Mouse (Mus musculus): ENCODE data around the gene Trim44. TPM values are rescaled to one million over a fixed set of nuclear protein-coding genes. Genes with fewer than 3 reads are reported as not detected.

The Trim44 gene
- total and polyA plus RNA-seq, 3 experiments, result 22.1 to 75.0 (median 73.9) TPM

- H3K4me3 ChIP-seq (ENCODE audit: low read depth, low read length), result no peak overlapping the region
- H3K9me3 ChIP-seq (replicated peaks), result no peaks in the 10 kb centered on the region
- no peaks in the 10 kb centered on the region for H3K36me3 ChIP-seq (replicated peaks)
- ATAC-seq (ENCODE audit: extremely low read depth, insufficient number of reproducible peaks, low FRiP score, poor library complexity, severe bottlenecking) (no peak), DNase-seq (ENCODE audit: low spot score) (no peak)
- peaks cover 12% of the 10 kb centered on the region for H3K27me3 ChIP-seq (ENCODE audit: insufficient read depth, low read length)
- TF ChIP-seq POLR2AphosphoS5 (IDR thresholded peaks at IDR 0.05; ENCODE audit: insufficient replicate concordance, low read depth, low read length), result no peak
- TF ChIP-seq GATA2 (IDR thresholded peaks at IDR 0.05; ENCODE audit: borderline replicate concordance, low read depth, low read length), result no peak
- TF ChIP-seq TAL1 (conservative IDR thresholded peaks at IDR 0.05; ENCODE audit: low read depth, low read length), result no peak
- TF ChIP-seq CTCF (IDR thresholded peaks at IDR 0.05; ENCODE audit: low read depth, low read length), result no peak
- TF ChIP-seq GATA1 (IDR thresholded peaks at IDR 0.05; ENCODE audit: borderline replicate concordance, low read length), result no peak
- H3K4me1 ChIP-seq (ENCODE audit: insufficient read depth, low read depth, low read length), result no peaks in the 10 kb centered on the region
These were observed 129.7 kb downstream of the Trim44 start for GRCm38 (mm10) chr2:102277946-102278345.

GRCm38 (mm10) chr2:102273280-102273679 lies 134.3 kb downstream of the Trim44 start:
- H3K36me3 ChIP-seq (replicated peaks), result no peaks in the 10 kb centered on the region
- DNase-seq (ENCODE audit: low spot score) (no peak), ATAC-seq (ENCODE audit: extremely low read depth, insufficient number of reproducible peaks, low FRiP score, poor library complexity, severe bottlenecking) (no peak)
- TF ChIP-seq GATA2 (IDR thresholded peaks at IDR 0.05; ENCODE audit: borderline replicate concordance, low read depth, low read length), result no peak
- TF ChIP-seq CTCF (IDR thresholded peaks at IDR 0.05; ENCODE audit: low read depth, low read length), result no peak
- TF ChIP-seq GATA1 (IDR thresholded peaks at IDR 0.05; ENCODE audit: borderline replicate concordance, low read length), result no peak
- TF ChIP-seq POLR2AphosphoS5 (IDR thresholded peaks at IDR 0.05; ENCODE audit: insufficient replicate concordance, low read depth, low read length), result no peak
- TF ChIP-seq TAL1 (conservative IDR thresholded peaks at IDR 0.05; ENCODE audit: low read depth, low read length), result no peak
- H3K4me1 ChIP-seq (ENCODE audit: insufficient read depth, low read depth, low read length), result no peaks in the 10 kb centered on the region
- H3K27me3 ChIP-seq (ENCODE audit: insufficient read depth, low read length), result peaks cover 8% of the 10 kb centered on the region
- H3K4me3 ChIP-seq (ENCODE audit: low read depth, low read length), result no peak overlapping the region
- H3K9me3 ChIP-seq (replicated peaks), result no peaks in the 10 kb centered on the region

GRCm38 (mm10) chr2:102267582-102268339 lies 139.9 kb downstream of the Trim44 start:
- TF ChIP-seq GATA2 (IDR thresholded peaks at IDR 0.05; ENCODE audit: borderline replicate concordance, low read depth, low read length) (no peak), TAL1 (conservative IDR thresholded peaks at IDR 0.05; ENCODE audit: low read depth, low read length) (no peak), POLR2AphosphoS5 (IDR thresholded peaks at IDR 0.05; ENCODE audit: insufficient replicate concordance, low read depth, low read length) (no peak), CTCF (IDR thresholded peaks at IDR 0.05; ENCODE audit: low read depth, low read length) (no peak), GATA1 (IDR thresholded peaks at IDR 0.05; ENCODE audit: borderline replicate concordance, low read length) (no peak)
- no peaks in the 10 kb centered on the region for H3K27me3 ChIP-seq (ENCODE audit: insufficient read depth, low read length)
- H3K36me3 ChIP-seq (replicated peaks), result no peaks in the 10 kb centered on the region

DNA sequence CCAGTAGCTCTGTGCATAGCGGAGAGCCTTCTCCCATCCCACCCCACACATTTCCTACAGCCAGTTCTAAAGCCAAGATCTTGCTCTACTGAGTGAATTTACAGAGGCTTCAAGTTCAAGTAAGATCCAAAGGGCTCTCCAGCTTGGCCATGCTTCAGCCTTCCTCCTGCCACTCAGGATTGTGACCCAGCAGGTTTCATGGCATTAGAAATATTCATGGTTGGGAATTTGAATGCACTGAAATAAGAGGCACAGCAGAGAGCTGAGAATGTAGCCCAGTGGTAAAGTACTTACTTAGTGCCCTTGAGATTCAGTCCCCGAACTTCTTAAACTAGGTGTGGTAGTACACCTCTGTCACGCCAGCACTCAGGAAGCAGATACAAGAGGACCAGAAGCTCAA lies 140.7 kb downstream of the Trim44 start:
- H3K27me3 ChIP-seq (ENCODE audit: insufficient read depth, low read length), result no peaks in the 10 kb centered on the region
- H3K4me3 ChIP-seq (ENCODE audit: low read depth, low read length), result no peak overlapping the region
- no peaks in the 10 kb centered on the region for H3K4me1 ChIP-seq (ENCODE audit: insufficient read depth, low read depth, low read length)
- H3K9me3 ChIP-seq (replicated peaks), result no peaks in the 10 kb centered on the region
- no peak for DNase-seq (ENCODE audit: low spot score)
- ATAC-seq (ENCODE audit: extremely low read depth, insufficient number of reproducible peaks, low FRiP score, poor library complexity, severe bottlenecking), result no peak
- H3K36me3 ChIP-seq (replicated peaks), result no peaks in the 10 kb centered on the region
- TF ChIP-seq CTCF (IDR thresholded peaks at IDR 0.05; ENCODE audit: low read depth, low read length), result no peak

More at GRCm38 (mm10) chr2:102267582-102268339, 139.9 kb downstream of the Trim44 start:
- DNase-seq (ENCODE audit: low spot score) (no peak), ATAC-seq (ENCODE audit: extremely low read depth, insufficient number of reproducible peaks, low FRiP score, poor library complexity, severe bottlenecking) (no peak)
- H3K4me3 ChIP-seq (ENCODE audit: low read depth, low read length), result no peak overlapping the region
- H3K9me3 ChIP-seq (replicated peaks), result no peaks in the 10 kb centered on the region
- H3K4me1 ChIP-seq (ENCODE audit: insufficient read depth, low read depth, low read length), result no peaks in the 10 kb centered on the region

- TF ChIP-seq GATA1 (IDR thresholded peaks at IDR 0.05; ENCODE audit: borderline replicate concordance, low read length) (no peak), TAL1 (conservative IDR thresholded peaks at IDR 0.05; ENCODE audit: low read depth, low read length) (no peak), POLR2AphosphoS5 (IDR thresholded peaks at IDR 0.05; ENCODE audit: insufficient replicate concordance, low read depth, low read length) (no peak), CTCF (IDR thresholded peaks at IDR 0.05; ENCODE audit: low read depth, low read length) (no peak), GATA2 (IDR thresholded peaks at IDR 0.05; ENCODE audit: borderline replicate concordance, low read depth, low read length) (no peak)
- H3K27me3 ChIP-seq (ENCODE audit: insufficient read depth, low read length), result peaks cover 8% of the 10 kb centered on the region; the same call in 1 of the 2 replicates
- no peak for DNase-seq (ENCODE audit: low spot score)
- H3K4me3 ChIP-seq (ENCODE audit: low read depth, low read length), result no peak overlapping the region
- ATAC-seq (ENCODE audit: extremely low read depth, insufficient number of reproducible peaks, low FRiP score, poor library complexity, severe bottlenecking), result no peak
- H3K9me3 ChIP-seq (replicated peaks), result no peaks in the 10 kb centered on the region
- no peaks in the 10 kb centered on the region for H3K4me1 ChIP-seq (ENCODE audit: insufficient read depth, low read depth, low read length)
- no peaks in the 10 kb centered on the region for H3K36me3 ChIP-seq (replicated peaks)
These were observed 148.5 kb downstream of the Trim44 start for GRCm38 (mm10) chr2:102259139-102259538.

- no peaks in the 10 kb centered on the region for H3K36me3 ChIP-seq (replicated peaks)
These were observed 148.9 kb downstream of the Trim44 start for GRCm38 (mm10) chr2:102258682-102259081.

More at GRCm38 (mm10) chr2:102258682-102259081, 148.9 kb downstream of the Trim44 start:
- DNase-seq (ENCODE audit: low spot score) (no peak), ATAC-seq (ENCODE audit: extremely low read depth, insufficient number of reproducible peaks, low FRiP score, poor library complexity, severe bottlenecking) (no peak)
- no peak for TF ChIP-seq CTCF (IDR thresholded peaks at IDR 0.05; ENCODE audit: low read depth, low read length)
- TF ChIP-seq GATA1 (IDR thresholded peaks at IDR 0.05; ENCODE audit: borderline replicate concordance, low read length), result no peak
- TF ChIP-seq GATA2 (IDR thresholded peaks at IDR 0.05; ENCODE audit: borderline replicate concordance, low read depth, low read length), result no peak
- no peak overlapping the region for H3K4me3 ChIP-seq (ENCODE audit: low read depth, low read length)
- no peaks in the 10 kb centered on the region for H3K4me1 ChIP-seq (ENCODE audit: insufficient read depth, low read depth, low read length)
- H3K9me3 ChIP-seq (replicated peaks), result no peaks in the 10 kb centered on the region
- peaks cover 8% of the 10 kb centered on the region; the same call in 1 of the 2 replicates for H3K27me3 ChIP-seq (ENCODE audit: insufficient read depth, low read length)

Data from G1E (cell line).